Mouse (Mus musculus) stomach, postnatal 0 days (tissue): Measurements from ENCODE around the gene Tmem54. TPM values are rescaled to one million over a fixed set of nuclear protein-coding genes. Genes with fewer than 3 reads are reported as not detected.

ENCODE experiments used
- ATAC-seq: fragments of 200-750 bp; cut with Nextera tagmentation; 2 replicates; pipeline ENCODE4 v1.8.0; 2017; ENCODE audit not compliant: low FRiP score, low TSS enrichment
- DNase-seq: peaks from one replicate; pipeline ENCODE4 v3.0.0-alpha.2; 2016; ENCODE audit warnings: low spot score
- H3K27ac ChIP-seq: fragments of 300-500 bp; sonication (generic); replicated peaks from 2 replicates; pipeline ENCODE4 v1.5.1; 2014; ENCODE audit warnings: mild to moderate bottlenecking, control low read depth
- H3K27me3 ChIP-seq: fragments of 300-500 bp; sonication (generic); 2 replicates; pipeline ENCODE4 v1.6.1; 2014; ENCODE audit warnings: low read length; ENCODE audit not compliant: control insufficient read depth, insufficient read depth
- H3K36me3 ChIP-seq: fragments of 300-500 bp; sonication (generic); 2 replicates; pipeline ENCODE4 v1.6.1; 2014; ENCODE audit warnings: low read length, mixed read lengths; ENCODE audit not compliant: control insufficient read depth, insufficient read depth
- H3K4me1 ChIP-seq: fragments of 300-500 bp; sonication (generic); replicated peaks from 2 replicates; pipeline ENCODE4 v1.6.1; 2014; ENCODE audit warnings: antibody characterized with exemption; ENCODE audit not compliant: control insufficient read depth, insufficient read depth
- H3K4me2 ChIP-seq: fragments of 300-500 bp; sonication (generic); replicated peaks from 2 replicates; pipeline ENCODE4 v1.6.1; 2014; ENCODE audit warnings: low read depth, mild to moderate bottlenecking, control low read depth, moderate library complexity
- H3K4me3 ChIP-seq: fragments of 300-500 bp; sonication (generic); 2 replicates; pipeline ENCODE4 v1.5.1; 2014; ENCODE audit warnings: low read depth, low read length, control low read depth
- H3K9ac ChIP-seq: fragments of 300-500 bp; sonication (generic); 2 replicates; pipeline ENCODE4 v1.6.1; 2014; ENCODE audit warnings: mild to moderate bottlenecking, low read length, control low read depth, mixed read lengths
- H3K9me3 ChIP-seq: fragments of 300-500 bp; sonication (generic); 2 replicates; pipeline ENCODE4 v1.6.1; 2016; ENCODE audit warnings: low read length; ENCODE audit not compliant: control insufficient read depth
- CTCF ChIP-seq: IDR thresholded peaks from 2 replicates; pipeline ENCODE4 v1.5.1; 2016; ENCODE audit warnings: antibody characterized with exemption, low read depth, mild to moderate bottlenecking, moderate library complexity
- EP300 ChIP-seq: optimal IDR thresholded peaks from 2 replicates; pipeline ENCODE3; 2016; ENCODE audit warnings: antibody characterized with exemption
- WGBS: fragments of 180-500 bp; shearing (Covaris S2); extraction: QIAGEN DNeasy Blood & Tissue Kit; methylation state at CpG from one replicate; pipeline ENCODE4 v1.1.7; 2014; 5-methylcytosine and 5-hydroxymethylcytosine counted together
- polyA plus RNA-seq: library from polyadenylated mRNA; unstranded; fragments of >200 nt; fragmentation: Nextera tagmentation; extraction: Ambion mirVana; gene quantifications from 2 replicates; pipeline ENCODE4 v1.2.1, GENCODE M21; 2015

Gene Tmem54
- polyA plus RNA-seq, 1 experiment from 2014 or later, result 106 TPM

GRCm38 (mm10) chr4:129113083-129113988 lies 8.0 kb downstream of the Tmem54 start:
- no peak overlapping the region for H3K9ac ChIP-seq
- no peak for TF ChIP-seq EP300
- peak; percentile 99 for TF ChIP-seq CTCF
- H3K4me2 ChIP-seq, result no peak overlapping the region
- H3K4me3 ChIP-seq, result no peak overlapping the region
- H3K4me1 ChIP-seq, result no peaks in the 10 kb centered on the region
- DNase-seq (peak; percentile 89), ATAC-seq (peak; percentile 79)
- no peak overlapping the region for H3K27ac ChIP-seq
- 33% methylated on average over 28 of the region's 28 CpGs for WGBS
- no peaks in the 10 kb centered on the region for H3K27me3 ChIP-seq
- no peaks in the 10 kb centered on the region for H3K36me3 ChIP-seq
- H3K9me3 ChIP-seq, result no peaks in the 10 kb centered on the region

GRCm38 (mm10) chr4:129116703-129117102 lies 11.4 kb downstream of the Tmem54 start:
- Histone ChIP-seq H3K9me3 (no peaks in the 10 kb centered on the region), H3K4me1 (peaks cover 3% of the 10 kb centered on the region; the same call in 1 of the 2 replicates), H3K36me3 (no peaks in the 10 kb centered on the region), H3K27ac (no peak overlapping the region), H3K9ac (no peak overlapping the region), H3K4me3 (no peak overlapping the region), H3K4me2 (no peak overlapping the region), H3K27me3 (no peaks in the 10 kb centered on the region)
- WGBS, result 97% methylated on average over 8 of the region's 8 CpGs
- TF ChIP-seq CTCF (no peak), EP300 (no peak)
- ATAC-seq (no peak), DNase-seq (no peak)

- H3K9me3 ChIP-seq, result no peaks in the 10 kb centered on the region
- no peaks in the 10 kb centered on the region for H3K36me3 ChIP-seq
- no peak overlapping the region for H3K27ac ChIP-seq
- TF ChIP-seq EP300, result no peak
- TF ChIP-seq CTCF, result no peak
- no peak overlapping the region for H3K4me2 ChIP-seq
- no peak for DNase-seq
- no peak overlapping the region for H3K9ac ChIP-seq
- H3K27me3 ChIP-seq, result no peaks in the 10 kb centered on the region
- peaks cover 3% of the 10 kb centered on the region; the same call in 1 of the 2 replicates for H3K4me1 ChIP-seq
- no peak for ATAC-seq
- H3K4me3 ChIP-seq, result no peak overlapping the region
- 84% methylated on average over 14 of the region's 14 CpGs for WGBS
Measured at GRCm38 (mm10) chr4:129117720-129118510, 12.6 kb downstream of the Tmem54 start.

GRCm38 (mm10) chr4:129119708-129120107 lies 14.4 kb downstream of the Tmem54 start:
- no peak for ATAC-seq
- Histone ChIP-seq H3K4me3 (no peak overlapping the region), H3K9ac (no peak overlapping the region), H3K4me2 (no peak overlapping the region), H3K9me3 (no peaks in the 10 kb centered on the region), H3K27ac (no peak overlapping the region), H3K27me3 (no peaks in the 10 kb centered on the region), H3K36me3 (no peaks in the 10 kb centered on the region), H3K4me1 (peaks cover 3% of the 10 kb centered on the region; the same call in 1 of the 2 replicates)
- DNase-seq, result no peak
- WGBS, result 69% methylated on average over 10 of the region's 10 CpGs
- TF ChIP-seq EP300, result no peak
- TF ChIP-seq CTCF, result no peak

GRCm38 (mm10) chr4:129120520-129121445 lies 15.4 kb downstream of the Tmem54 start:
- Histone ChIP-seq H3K36me3 (no peaks in the 10 kb centered on the region), H3K27ac (no peak overlapping the region), H3K4me1 (peaks cover 3% of the 10 kb centered on the region), H3K27me3 (no peaks in the 10 kb centered on the region), H3K4me2 (peak overlapping the region; percentile 74), H3K9me3 (no peaks in the 10 kb centered on the region), H3K4me3 (peak overlapping the region; percentile 41), H3K9ac (no peak overlapping the region)
- ATAC-seq (peak; percentile 65; the same call in 1 of the 2 replicates), DNase-seq (peak; percentile 82)
- peak; percentile 68 for TF ChIP-seq CTCF
- TF ChIP-seq EP300, result no peak
- WGBS, result 1% methylated on average over 55 of the region's 59 CpGs
